Mouse (Mus musculus): ENCODE results near the gene Ccdc6.

DNA sequence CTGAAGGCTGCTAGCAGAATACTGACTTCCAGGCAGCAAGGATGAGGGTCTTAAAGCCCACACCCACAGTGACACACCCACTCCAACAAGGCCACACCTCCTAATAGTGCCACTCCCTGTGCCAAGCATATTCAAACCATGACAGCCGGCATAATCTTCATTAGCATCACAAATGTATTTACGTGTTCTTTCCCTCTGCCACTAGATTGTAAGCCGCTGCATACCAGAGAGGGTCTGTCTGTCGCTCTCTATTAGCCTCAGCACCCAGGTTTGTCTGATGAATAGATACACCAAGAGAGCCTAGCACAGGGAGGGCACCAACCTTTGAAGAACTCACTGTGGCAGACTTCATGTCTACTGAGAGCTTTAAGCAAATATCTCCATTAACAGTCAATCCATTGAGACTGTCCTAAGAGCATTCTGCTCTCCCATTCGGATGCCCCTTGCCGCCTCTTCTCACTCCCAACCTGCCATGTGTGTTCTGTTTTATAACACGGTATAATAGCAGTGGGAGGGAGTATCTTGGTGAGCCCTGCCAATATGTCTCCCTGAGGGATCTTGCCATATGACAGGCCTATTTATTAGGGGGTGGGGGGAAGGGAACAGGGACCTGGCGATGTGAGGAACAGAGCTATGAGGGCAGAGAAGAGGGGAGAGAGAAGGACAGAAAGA, 30.3 kb upstream of the Ccdc6 start:
- TF ChIP-seq MAFK (IDR thresholded peaks at IDR 0.05; ENCODE audit: insufficient read depth, low read depth, low read length): no peak
- no peak for TF ChIP-seq ZC3H11A (IDR thresholded peaks at IDR 0.05; ENCODE audit: borderline replicate concordance, low read depth, low read length)
- TF ChIP-seq CHD2 (IDR thresholded peaks at IDR 0.05; ENCODE audit: low read depth, low read length): no peak
